Mouse (Mus musculus) kidney, postnatal 14 days (tissue): ENCODE results near the gene Uevld.
A peak's percentile ranks its signal among the peaks of the same experiment; 100 is the strongest.
"Not testable (repeated sequence)": the region's sequence is repeated elsewhere in the genome, so short reads cannot be mapped to it uniquely, and the experiment has no call there.

Source experiments
- DNase-seq: peaks from one replicate; pipeline ENCODE4 v3.0.0; 2022; ENCODE audit warnings: mixed read lengths

Uevld gene

DNA sequence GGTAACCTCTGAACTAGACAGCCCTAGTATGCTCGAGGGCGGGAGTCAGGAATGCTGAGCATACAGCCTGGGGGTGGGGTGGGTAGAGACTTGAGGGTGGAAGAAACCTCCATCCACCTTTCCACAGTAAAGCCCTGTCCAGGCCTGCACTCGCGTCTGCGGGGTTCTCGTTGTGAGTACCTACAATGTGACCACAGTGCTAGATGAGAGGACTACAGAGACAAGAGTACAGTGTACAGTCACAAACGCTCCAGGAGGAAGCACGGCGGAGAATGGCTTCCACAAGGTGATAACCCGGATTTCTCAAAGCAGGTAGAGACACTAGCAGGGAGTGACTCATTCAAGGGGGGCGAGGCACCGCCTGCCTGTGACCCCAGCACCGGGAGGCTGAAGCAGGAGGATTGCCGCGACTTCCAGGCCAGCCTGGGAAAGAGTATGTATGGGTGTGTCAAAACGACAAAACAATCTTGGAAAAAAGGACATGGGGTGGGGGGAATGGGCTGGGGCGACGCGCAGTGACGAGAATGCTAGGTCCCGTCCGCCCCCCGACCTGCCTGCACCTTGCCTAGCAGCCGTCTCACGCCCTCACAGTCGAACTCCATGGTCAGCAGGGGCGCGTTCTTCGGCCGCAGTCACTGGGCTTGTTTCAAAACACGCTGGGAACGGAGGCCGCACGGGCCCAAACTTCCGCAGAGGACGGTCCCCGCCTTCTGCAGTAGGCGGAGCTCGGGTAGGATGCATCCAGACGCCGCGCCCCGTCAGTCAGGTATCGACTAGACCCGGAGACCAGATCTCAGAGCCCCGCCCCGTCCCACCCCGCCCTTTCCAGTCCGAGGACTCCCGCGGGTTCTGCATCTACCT is at the start of gene Uevld:
Uevld (minus strand) TSS at position 697 of the 861 bp plus-strand sequence.
- DNase-seq = peak; percentile 96

DNA sequence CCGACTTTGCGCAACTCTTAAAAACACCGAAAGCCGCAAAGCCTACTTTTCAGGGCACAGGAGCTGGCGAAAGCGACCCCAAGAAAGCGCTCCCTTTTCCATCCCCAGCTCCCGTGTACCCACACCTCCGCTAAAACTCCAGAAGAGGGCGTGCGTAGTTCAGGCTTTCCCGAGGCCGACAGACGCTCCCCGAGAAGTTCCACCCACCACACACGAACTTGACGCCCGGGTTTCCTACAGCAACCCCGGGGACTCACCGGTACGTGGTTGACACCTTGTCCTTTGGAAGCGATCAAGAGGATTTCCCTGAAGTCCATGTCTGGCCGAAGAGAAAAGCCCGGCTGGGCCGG is 49.5 kb upstream of the Uevld start:
- no peak for DNase-seq

DNA sequence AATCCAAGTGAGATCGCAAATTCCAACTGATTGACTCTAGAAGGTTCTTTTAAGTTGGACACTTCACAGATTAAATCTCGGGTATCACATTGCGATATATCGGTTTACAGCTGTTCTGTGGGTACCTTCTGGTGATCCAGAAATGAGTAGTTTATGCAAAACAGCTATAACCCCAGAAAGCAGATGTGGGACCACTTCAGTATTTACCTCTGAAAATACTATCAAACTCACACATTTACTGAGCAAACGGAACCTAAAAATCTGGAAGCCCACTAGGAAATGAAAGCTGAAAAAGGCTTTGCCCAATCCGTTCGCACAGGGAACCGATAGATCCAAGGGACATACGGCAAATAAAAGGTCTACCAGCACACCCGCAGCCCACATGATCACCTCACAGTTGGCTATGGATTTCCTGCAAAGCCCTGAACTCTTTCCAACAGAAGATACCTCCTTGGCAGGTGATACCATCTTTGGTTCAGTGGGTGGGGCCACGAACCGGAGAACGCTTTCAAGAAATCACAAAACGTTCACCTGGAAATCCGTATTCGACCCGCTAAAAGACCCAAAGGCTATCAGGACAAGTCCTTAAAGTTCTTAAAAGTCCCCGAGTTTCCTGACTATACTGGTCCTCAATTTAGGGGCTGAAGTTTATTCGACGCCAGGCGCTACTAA is 48.9 kb upstream of the Uevld start:
- no peak for DNase-seq

DNA sequence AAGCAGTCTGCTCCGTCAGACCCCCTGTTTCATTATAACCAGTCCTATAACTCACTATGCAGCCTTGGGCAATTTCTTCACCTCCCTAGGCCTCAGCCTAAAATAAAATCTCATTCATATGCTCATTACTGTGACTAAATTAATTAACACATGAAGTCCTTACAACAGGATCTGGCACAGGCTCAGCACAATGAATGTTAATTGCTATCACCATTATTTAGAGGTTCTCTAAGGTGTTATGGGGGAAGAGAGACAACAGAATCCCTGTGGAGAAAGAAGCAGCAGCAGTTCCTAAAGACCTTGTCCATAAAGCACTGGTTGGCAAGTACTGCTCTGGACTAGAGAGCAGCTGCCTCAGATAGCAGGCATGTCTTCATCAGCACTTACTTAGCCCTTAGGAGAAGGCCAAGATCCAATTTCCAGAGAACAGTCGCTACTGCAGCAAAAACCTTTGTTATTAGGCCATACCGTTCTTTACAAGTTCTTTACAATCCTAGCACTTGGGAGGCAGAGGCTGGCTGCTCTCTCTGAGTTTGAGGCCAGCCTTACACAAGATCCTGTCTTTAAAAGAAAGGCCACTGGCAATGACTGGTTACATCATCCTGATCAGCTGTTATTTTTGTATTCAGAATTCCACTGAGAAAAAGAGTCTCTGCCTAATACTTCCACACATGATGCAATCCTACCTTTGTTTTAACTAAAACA is 45.2 kb upstream of the Uevld start:
- DNase-seq = no peak

DNA sequence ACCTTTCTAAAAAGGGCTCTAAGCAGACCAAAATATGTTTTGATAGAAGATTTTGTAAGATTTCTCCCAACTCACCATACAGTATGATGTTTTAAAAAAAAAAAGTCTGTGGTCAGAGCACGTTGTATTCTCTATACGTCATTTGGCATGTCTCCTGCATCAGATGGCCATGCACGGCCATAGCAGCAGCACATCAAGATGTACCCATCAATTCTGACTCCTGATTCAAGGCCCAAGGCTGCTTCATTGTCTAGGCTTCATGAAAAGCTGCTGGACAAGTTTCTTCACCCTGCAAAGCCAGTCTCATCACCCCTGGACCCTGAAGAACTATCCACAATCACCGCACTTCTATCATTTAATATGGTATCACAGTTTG is 43.6 kb upstream of the Uevld start:
- no peak for DNase-seq

DNA sequence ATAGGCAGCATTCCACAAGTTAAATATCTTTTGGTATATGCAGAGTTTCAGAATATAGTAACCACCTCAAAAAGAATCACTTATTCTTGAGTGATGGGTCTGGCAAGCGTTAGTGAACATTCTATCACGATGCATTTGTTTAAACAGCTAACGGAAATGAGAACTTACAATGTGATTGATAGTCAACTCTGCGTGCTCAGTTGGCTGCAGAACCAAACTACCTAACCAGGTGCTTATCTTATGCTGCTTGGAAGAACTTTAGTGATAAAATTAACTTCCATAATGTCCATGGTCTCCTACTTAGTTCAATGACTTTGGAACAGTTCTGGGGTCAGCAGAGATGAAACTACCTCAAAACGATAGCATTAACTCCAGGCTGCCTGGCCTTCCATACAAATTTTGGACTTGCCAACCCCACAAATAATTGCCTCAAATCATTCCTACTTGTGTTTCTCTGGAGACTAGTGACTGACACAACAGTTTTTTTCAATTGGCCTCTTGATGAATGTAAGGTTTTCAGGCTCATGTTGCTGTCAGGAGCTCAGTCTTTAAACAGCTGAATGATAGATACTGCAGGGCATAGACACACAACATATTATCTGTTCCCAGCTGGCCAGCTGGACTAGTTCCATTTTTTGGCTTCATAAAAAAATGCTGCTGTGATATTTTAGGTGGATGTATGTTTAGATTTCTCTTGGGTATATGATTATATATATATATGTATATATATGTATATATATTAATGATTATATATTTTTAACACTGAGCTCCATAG is 43.0 kb upstream of the Uevld start:
- no peak for DNase-seq

DNA sequence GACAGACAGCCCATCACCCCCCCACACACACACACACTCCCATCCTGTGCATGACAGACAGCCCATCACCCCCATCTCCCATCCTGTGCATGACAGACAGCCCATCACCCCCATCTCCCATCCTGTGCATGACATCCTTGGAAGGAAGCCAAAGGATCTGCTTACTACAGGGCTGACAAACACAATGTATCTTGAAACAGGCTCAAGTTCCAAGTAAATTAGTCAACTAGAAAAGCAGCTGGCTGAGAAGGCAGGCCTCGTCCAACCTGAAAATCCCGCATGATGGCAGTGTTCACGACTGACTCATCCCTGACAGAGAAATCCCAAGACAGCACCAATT is 42.3 kb upstream of the Uevld start:
- peak; percentile 58 for DNase-seq

DNA sequence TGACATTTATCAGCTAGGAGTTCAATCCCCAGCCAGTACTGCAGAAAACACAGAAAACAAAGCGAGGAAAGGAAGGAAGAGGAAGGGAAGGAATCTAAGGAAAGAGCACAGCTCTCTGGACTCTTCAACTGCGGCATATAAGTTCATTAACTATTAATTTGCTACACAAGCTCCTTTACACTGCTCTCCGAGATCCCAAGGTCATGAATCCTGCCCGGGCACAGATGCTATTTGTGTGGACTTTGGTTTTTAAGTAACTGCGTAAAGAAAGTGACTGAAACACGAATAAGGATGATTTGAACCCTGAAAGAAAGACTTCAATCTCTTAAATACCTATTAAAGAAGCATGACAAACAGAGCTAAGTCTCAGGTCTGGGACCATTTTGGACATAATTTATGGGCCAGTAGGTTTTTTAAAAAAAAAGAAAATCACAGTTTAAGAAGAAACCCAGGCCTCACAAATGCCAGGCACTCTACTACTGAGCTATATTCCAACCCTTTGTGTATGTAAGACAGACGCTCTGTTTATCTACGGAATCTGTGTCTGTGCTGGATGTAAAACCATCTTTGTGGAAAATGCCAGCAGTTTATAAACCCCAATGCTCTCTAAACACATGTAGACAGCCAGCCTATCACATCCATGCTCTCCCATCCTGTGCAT is 41.8 kb upstream of the Uevld start:
- peak; percentile 49 for DNase-seq

DNA sequence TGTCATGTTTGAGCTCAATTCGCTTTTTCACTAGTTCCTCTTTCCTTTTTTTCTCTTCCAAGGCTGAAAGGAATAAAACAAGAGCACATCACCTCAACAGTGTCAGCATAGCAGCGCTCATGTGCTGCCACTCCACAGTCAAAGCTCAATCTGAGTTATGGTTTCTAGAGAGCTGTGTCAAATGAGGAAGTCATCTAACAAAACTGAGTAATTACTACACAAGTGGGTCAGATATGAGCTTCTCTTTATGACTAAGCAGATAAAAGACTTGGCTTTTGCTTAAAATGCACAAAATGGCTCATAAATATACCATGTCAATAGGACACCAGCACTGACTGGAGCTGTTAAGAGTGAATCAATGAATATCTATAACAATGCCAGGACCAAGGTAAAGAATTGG is 40.6 kb upstream of the Uevld start:
- DNase-seq = no peak

DNA sequence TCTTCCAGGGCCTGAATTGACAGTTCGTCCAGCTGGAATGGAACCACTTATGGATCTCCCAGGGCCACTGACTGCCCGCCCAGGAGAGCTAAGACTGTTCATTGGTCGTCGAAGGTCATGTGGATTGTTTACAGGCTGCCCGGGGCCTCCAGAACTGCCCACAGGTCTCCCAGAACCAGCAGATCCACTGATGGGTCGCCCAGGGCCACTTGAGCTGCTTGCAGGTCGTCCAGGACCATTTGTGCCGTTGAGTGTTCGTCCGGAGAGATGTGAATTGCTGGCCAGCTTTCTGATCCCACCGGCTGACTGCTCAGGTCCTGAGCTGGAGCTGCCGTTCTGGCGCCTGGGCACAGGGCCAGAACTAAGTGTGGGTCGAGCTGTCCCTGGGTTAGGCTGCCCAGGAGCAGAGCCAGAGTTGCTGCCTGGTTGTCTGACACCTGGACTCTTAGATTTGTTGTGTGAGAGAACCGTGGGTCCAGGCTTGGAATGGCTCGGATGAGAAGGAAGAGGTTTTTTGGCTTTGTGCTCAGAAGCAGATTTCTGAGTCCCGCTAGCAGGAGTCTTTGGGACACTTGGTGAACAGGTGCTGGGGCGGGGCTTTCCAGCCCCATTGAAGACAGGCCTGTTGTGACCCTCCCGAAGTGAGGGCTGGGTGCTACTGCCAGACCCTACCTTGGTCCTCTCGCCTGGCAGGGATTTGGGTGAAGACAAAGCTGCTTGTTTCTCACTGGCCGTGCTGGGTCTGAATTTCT is 39.5 kb upstream of the Uevld start:
- peak; percentile 69 for DNase-seq

DNA sequence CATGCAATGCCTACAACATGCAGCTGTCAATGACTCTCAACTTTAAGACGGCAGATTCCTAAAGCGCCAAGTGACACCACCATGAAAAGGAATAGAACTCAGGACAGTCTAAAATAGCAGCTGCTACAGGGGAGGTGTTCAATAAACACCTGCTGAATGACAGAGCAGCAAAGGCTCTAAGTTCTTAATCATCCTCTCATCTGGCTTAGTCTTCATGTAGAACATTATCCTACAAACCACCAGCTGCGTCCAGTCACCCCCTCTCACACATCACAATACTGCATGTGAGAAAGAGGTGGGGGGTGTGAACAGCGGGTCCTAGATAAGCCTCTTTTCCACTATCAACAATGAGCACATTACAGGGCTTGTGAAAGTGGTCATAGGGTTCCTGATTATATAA is 38.7 kb upstream of the Uevld start:
- DNase-seq = no peak

DNA sequence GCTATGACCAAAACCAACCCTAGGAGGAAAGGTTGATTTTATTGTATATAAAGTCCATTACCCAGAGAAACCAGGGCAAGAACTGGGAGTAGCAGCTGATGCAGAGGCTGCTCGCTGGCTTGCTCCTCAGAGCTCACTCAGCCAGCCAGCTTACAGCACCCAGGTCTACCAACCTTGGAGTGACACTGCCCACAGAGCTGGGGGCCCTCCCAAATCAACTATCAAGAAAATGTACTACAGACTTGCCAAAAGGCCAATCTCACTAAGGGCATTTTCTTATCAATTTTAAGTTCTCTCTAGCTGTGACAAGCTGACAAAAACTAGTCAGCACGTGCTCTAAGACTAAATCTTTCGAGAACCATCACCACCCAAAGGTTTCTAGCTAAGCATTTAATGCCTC is 37.2 kb upstream of the Uevld start:
- no peak for DNase-seq

DNA sequence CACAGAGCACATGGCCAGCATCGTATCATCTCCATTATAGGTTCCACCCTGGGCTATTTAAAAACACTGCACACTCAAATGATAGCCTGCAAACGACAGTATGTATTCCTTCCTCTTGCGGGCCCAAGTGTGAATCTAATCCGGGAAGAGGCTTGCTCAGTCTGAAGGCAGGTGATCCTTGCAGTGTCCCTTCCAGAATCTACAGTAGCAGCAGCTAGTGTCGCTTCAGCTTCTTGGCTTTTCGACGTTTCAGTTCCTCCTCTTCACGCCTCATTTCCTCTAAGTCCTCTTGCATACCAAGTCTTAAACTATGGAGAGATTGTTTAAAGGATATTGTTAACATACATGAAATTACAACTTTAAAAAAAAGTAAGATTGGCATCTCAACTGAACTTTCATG is 34.8 kb upstream of the Uevld start:
- no peak for DNase-seq

DNA sequence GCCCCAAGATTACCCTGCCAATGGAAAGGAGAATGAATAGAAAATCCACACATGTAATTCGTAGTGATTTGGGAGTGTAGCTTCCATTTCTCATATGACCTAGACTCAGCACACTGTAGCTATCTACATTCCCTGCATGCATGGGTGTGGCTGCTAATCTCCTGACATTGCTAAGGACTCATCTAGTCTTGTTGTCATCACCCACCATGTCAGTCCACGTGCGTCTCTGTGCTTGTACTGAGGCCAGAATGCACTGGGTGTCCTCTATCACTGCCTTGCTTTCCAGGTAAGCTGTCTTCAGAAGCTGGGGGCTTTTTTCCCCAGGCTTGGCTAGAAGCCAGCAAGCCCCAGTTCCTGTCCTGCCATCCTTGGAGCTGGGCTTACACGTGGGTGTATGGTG is 31.1 kb upstream of the Uevld start:
- DNase-seq = not testable (repeated sequence)

DNA sequence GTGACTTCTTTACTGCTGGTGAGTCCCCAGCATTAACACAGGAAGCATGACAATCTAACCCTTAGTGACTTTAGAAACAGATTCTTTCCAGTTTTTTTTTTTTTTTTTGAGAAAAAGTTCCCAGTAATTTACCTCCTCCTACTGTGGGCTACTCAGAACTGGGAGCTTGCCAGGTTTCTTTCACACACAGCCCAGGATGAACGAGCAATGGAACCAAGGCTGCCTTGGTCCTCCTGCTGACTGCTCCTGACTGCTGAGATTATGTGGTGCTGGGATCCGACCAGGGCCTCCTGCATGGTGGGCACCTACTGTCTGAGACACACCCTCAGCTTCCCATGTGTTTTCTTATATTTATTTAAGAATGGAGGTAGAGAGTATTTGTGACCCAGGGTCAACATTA is 28.7 kb upstream of the Uevld start:
- DNase-seq = no peak

DNA sequence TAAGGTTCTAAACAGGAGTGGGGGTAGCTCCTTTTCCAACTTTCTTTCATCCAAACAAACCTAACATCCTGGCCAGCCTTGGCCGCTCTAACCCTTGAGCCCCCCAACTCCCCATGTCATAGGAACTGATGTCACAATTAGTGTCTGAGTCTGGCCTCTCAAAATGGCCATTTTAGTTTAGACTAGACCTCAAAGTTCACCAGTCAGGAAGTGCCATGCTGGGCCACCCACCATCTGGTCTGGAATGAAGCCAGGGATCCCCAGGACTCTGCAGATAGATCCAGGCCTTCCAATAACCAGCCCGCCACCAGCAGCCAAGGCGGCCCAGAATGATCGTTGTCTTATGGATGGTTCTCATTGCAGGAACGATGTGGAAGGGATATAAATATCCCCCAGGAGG is 28.3 kb upstream of the Uevld start:
- DNase-seq = peak; percentile 23

DNA sequence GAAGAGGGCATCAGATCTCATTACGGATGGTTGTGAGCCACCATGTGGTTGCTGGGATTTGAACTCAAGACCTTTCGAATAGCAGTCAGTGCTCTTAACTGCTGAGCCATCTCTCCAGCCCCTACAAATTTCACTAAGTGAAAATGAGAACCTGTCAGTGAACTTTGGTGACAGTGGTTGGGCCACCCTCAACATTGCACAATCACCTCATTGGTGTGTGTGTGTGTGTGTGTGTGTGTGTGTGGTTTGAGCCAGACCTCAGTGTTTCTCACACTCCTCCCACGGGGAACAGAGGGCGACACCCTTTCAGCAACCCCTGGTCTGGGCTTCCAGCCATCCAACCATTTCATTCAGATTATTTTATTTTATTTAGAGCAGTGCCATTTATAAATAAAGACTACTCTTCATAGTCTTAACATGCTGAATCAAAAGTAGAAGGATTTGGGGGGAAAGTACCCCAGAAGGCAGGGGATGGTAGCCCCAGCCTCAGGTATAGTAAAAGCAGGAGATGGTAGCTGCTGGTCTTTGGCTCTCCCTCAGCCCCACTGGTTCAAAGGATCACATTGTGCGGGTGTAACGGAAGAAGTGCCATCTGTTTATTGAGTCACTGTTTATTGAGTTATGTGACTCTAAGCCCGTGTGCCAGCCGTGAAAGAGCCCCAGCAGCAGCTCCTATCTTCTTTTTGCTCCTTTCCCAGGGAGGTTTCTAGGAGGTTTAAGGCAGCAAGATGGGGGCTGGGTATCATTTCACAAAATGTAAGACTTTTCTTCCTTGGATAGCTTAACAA is 27.6 kb upstream of the Uevld start:
- DNase-seq = no peak

DNA sequence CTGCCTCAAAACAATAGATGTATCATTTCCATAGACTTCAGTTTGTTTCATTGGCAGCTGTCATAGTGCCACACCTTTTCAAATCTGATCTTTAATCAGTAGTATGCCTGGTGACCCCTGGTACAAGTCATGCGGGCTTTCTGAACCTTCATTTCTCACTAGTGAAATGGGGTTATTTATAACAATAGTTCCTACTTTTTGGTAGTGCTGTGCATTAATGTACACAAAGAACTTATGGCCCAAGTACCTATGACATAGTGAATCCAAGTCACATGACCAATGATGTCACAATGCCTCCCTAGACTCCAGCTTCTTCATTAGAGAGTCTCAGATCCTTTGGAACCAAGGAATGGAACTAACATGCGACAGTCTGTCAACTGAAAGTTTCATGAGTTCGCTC is 25.0 kb upstream of the Uevld start, which contains the start of gene Gm9999:
Gm9999 (plus strand) TSS at position 301 of the 400 bp plus-strand sequence.
- no peak for DNase-seq

DNA sequence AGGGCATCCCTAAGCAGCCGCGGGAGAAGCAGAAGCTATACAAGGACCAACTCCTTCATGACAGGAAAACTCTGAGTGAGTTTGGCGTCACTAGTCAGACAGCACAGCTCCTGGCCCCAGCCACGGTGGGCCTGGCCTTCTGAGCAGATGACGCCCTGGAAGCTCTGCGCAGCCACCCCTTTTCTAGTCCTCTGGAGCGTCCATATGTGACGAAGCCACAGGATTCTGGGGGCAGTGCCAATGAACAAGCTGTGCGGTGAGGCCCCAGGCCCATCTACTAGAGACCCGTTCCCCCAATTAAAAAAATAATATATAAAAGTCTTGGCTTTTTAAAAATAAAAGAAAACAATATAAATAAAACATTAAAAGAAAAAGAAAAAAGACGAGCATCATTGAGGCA is 17.1 kb upstream of the Uevld start:
- DNase-seq = no peak

DNA sequence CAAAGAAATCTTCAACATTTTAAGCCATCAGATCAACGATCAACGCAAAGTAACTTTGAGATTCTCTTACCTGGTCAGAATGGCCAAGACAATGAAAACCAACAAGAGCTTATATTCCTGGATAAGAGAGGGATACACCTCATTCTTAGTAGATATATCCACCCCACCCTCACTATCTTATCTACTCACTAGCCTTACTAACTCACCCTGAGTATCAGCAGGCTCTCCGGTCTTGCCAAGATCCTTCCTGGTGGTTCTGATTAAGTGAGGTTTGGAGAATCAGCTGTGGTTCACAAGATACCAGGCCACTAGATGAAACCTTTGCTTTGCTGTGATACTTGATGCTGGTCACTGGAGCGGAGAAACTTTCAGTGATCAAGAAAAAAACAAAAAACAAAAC is 16.3 kb upstream of the Uevld start:
- DNase-seq = no peak

DNA sequence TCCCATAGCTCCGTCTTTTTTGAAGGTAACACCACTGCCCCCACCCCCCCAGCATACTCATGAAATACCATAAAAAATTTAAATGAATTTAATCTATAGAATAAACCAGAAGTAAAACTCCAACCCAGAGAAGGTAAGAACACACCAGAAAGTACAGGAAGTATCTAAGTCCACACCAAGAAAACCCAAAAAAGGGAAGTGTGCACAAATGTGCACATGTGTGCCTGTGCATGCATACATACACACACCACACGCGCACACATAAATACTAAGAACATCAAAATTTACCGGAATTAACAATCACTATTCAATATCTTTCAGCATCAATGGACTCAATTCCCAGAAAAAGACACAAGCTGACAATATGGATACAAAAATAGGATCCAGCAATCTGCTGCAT is 11.6 kb upstream of the Uevld start:
- DNase-seq = no peak
